In genomic region chrX:140921321-140921720, GRCm38 (mm10) we compare ENCODE assay signal across 23 mouse cellular contexts. TPM values are rescaled to one million over a fixed set of nuclear protein-coding genes. Genes with fewer than 3 reads are reported as not detected.
A peak's percentile ranks its signal among the peaks of the same experiment; 100 is the strongest.
DNase-seq lines count a peak whose midpoint lies in the region; TF ChIP-seq lines count a peak whose summit lies in the region.
"Had no signal": no experiment of that assay in that cellular context is flagged by ENCODE, and none has a peak within 500 bp of the region (broad histone marks: within the 10 kb centered on the region; RNA-seq: fewer than 3 reads in every experiment).

No protein-coding gene starts in this region.

- H3K27ac ChIP-seq in embryonic fibroblast, embryonic 13.5 days (ENCODE audit: insufficient read depth, low read length) = peak overlapping the region; percentile 62; the same call in 1 of the 2 replicates

- TF ChIP-seq CTCF in embryonic fibroblast, embryonic 13.5 days (IDR thresholded peaks at IDR 0.05; ENCODE audit: borderline replicate concordance, insufficient read depth, low read length) = no peak

- TF ChIP-seq POLR2A in embryonic fibroblast, embryonic 13.5 days (IDR thresholded peaks at IDR 0.05; ENCODE audit: low read depth, low read length) = no peak

- H3K4me1 ChIP-seq in embryonic fibroblast, embryonic 13.5 days (ENCODE audit: control insufficient read depth, insufficient read depth, low read length) = no peaks in the 10 kb centered on the region
- H3K4me1 ChIP-seq: heart, embryonic 12.5 days had no signal

- peak; percentile 0 to 8 for DNase-seq in left cerebral cortex, adult 9 months (ENCODE audit: low spot score in 2 of 2)
- DNase-seq in left cerebral cortex, adult 18-20 months (ENCODE audit: low spot score in 2 of 2) = no peak
- peak; percentile 34 for DNase-seq in 3T3-L1 (ENCODE audit: low read depth, low spot score)
- peak; percentile 55 for DNase-seq in NIH3T3 (ENCODE audit: low read depth)
- DNase-seq in heart, postnatal 4 days = no peak
- no peak for DNase-seq in kidney, adult 8-10 months
- no peak for DNase-seq in c-Kit-positive CD71-positive TER-119-positive erythroid progenitor cells, embryonic 14.5 days (ENCODE audit: low spot score)
- DNase-seq: cerebellum, adult 11-12 months; kidney, adult 2 months; kidney, postnatal 36 days; lung, adult 2 months; lung, postnatal 36 days; right cerebral cortex, postnatal 14 days had no signal

- H3K4me3 ChIP-seq in embryonic fibroblast, embryonic 13.5 days (ENCODE audit: insufficient read depth, low read length) = no peak overlapping the region
- H3K4me3 ChIP-seq: heart, embryonic 12.5 days had no signal

RNA-seq across cellular contexts. Expression of gene Vsig1, which starts 13.9 kb away (rescaled TPM):
- not detected for total RNA-seq in left cerebral cortex, adult 18-20 months (2021)
- polyA plus RNA-seq in embryonic fibroblast, embryonic 13.5 days (2011; ENCODE audit: insufficient read length, low read depth, missing spikeins) = not detected in 2 replicates
- not detected for total RNA-seq in heart, postnatal 4 days (2021)
- total RNA-seq: adrenal gland, adult 18-20 months; common myeloid progenitor, adult 5-6 weeks; G1E; gastrocnemius, postnatal 4 days; hematopoietic stem cell, adult 5-6 weeks; layer of hippocampus, postnatal 14 days had no signal
- polyA plus RNA-seq: CD4-positive, CD25-positive, alpha-beta regulatory T cell, adult 4 months; G1E; heart, embryonic 12.5 days; neural tube, embryonic 11.5 days had no signal

RNA-seq across cellular contexts. Expression of gene Psmd10, which starts 35.2 kb away (rescaled TPM):
- total RNA-seq in left cerebral cortex, adult 18-20 months (2021) = 10 to 100 TPM; 22.9 to 23.6 TPM
- polyA plus RNA-seq in embryonic fibroblast, embryonic 13.5 days (2011; ENCODE audit: insufficient read length, low read depth, missing spikeins) = 26.3 and 28.4 TPM in 2 replicates
- total RNA-seq in heart, postnatal 4 days (2021) = 10 to 100 TPM; 17.7 to 21.5 TPM

RNA-seq across cellular contexts. Expression of gene Atg4a, which starts 35.4 kb away (rescaled TPM):
- total RNA-seq in left cerebral cortex, adult 18-20 months (2021) = 1 to 10 TPM; 6.8 to 7.4 TPM
- polyA plus RNA-seq in embryonic fibroblast, embryonic 13.5 days (2011; ENCODE audit: insufficient read length, low read depth, missing spikeins) = 19.1 and 22.5 TPM in 2 replicates
- 10 to 100 TPM; 10.1 to 12.5 TPM for total RNA-seq in heart, postnatal 4 days (2021)

Comparison
In these comparisons a context has a peak if more than half of its experiments do, and no peak if none do; other contexts are left out.
1. DNase-seq: peak in left cerebral cortex, adult 9 months (2 of 2), 3T3-L1 (single experiment) and NIH3T3 (single experiment); none in left cerebral cortex, adult 18-20 months (0 of 2), heart, postnatal 4 days (single experiment), kidney, adult 8-10 months (0 of 2) and c-Kit-positive CD71-positive TER-119-positive erythroid progenitor cells, embryonic 14.5 days (single experiment).